In the genomic region with DNA sequence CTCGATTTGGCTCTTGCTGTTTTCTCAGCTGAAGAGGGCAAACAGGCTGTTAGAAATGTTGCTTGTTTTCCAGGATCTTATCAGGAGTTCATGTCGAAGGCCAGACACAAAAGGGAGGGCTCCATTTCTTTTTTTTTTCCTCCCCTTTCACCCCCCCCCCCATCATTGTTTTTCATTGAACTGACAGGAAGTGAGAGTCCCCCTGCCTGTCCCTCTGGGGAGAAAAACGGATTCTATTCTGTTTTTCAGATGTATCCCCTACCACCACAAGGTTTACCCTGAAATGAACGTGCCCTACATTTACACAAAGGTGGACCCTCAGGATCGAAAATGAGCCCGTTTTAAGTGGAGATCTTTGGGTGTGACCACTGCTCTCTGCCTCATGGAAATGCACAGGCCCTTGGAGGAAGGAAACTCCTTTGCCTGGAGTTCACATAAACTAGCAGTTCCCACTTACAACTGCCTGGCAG, we compare ENCODE assay signal across 10 mouse cellular contexts. TPM values are rescaled to one million over a fixed set of nuclear protein-coding genes. Genes with fewer than 3 reads are reported as not detected.
DNase-seq lines count a peak whose midpoint lies in the region; ATAC-seq and TF ChIP-seq lines count a peak whose summit lies in the region.
"Had no signal": no experiment of that assay in that cellular context is flagged by ENCODE, and none has a peak within 500 bp of the region (broad histone marks: within the 10 kb centered on the region; RNA-seq: fewer than 3 reads in every experiment).

No protein-coding gene starts in this region.

- H3K4me3 ChIP-seq in neural tube, embryonic 13.5 days, result no peak overlapping the region
- no peak overlapping the region for H3K4me3 ChIP-seq in heart, embryonic 10.5 days
- no peak overlapping the region for H3K4me3 ChIP-seq in liver, embryonic 13.5 days (replicated peaks)
- H3K4me3 ChIP-seq in stomach, postnatal 0 days (ENCODE audit: low read depth, low read length), result no peak overlapping the region
- H3K4me3 ChIP-seq in midbrain, embryonic 16.5 days (ENCODE audit: low read depth, low read length), result no peak overlapping the region
- H3K4me3 ChIP-seq: midbrain, embryonic 12.5 days had no signal

- H3K36me3 ChIP-seq in neural tube, embryonic 13.5 days, result no peaks in the 10 kb centered on the region
- no peaks in the 10 kb centered on the region for H3K36me3 ChIP-seq in heart, embryonic 10.5 days
- H3K36me3 ChIP-seq in liver, embryonic 13.5 days, result no peaks in the 10 kb centered on the region
- H3K36me3 ChIP-seq in stomach, postnatal 0 days (ENCODE audit: control insufficient read depth, insufficient read depth, low read length), result no peaks in the 10 kb centered on the region
- H3K36me3 ChIP-seq in midbrain, embryonic 16.5 days (ENCODE audit: control insufficient read depth, insufficient read depth, low read length), result no peaks in the 10 kb centered on the region
- H3K36me3 ChIP-seq: midbrain, embryonic 12.5 days had no signal

- TF ChIP-seq CTCF in stomach, postnatal 0 days (IDR thresholded peaks at IDR 0.05; ENCODE audit: low read depth), result no peak

- TF ChIP-seq EP300 in stomach, postnatal 0 days (optimal IDR thresholded peaks at IDR 0.05), result no peak

- no peak for ATAC-seq in neural tube, embryonic 13.5 days (ENCODE audit: low read depth)
- ATAC-seq in liver, embryonic 13.5 days (ENCODE audit: low read depth), result no peak
- no peak for ATAC-seq in stomach, postnatal 0 days (ENCODE audit: low FRiP score, low TSS enrichment)
- no peak for ATAC-seq in midbrain, embryonic 16.5 days
- ATAC-seq: hindbrain, postnatal 0 days had no signal

- peaks cover 12% of the 10 kb centered on the region; the same call in 1 of the 2 replicates for H3K4me1 ChIP-seq in neural tube, embryonic 13.5 days (replicated peaks)
- H3K4me1 ChIP-seq in heart, embryonic 10.5 days, result peaks cover 28% of the 10 kb centered on the region; the same call in 1 of the 2 replicates
- H3K4me1 ChIP-seq in liver, embryonic 13.5 days (replicated peaks), result peaks cover 26% of the 10 kb centered on the region
- H3K4me1 ChIP-seq in stomach, postnatal 0 days (replicated peaks; ENCODE audit: control insufficient read depth, insufficient read depth), result no peaks in the 10 kb centered on the region
- no peaks in the 10 kb centered on the region for H3K4me1 ChIP-seq in midbrain, embryonic 16.5 days (ENCODE audit: control insufficient read depth, insufficient read depth, low read length)
- H3K4me1 ChIP-seq: midbrain, embryonic 12.5 days had no signal

- 0 out of 2 replicates have a peak overlapping the region, but pooled peaks have one; percentile 15 for H3K27ac ChIP-seq in neural tube, embryonic 13.5 days (replicated peaks)
- peak overlapping the region; percentile 49 for H3K27ac ChIP-seq in heart, embryonic 10.5 days
- H3K27ac ChIP-seq in liver, embryonic 13.5 days, result peak overlapping the region; percentile 26; the same call in 1 of the 2 replicates
- 0 out of 2 replicates have a peak overlapping the region, but pooled peaks have one; percentile 24 for H3K27ac ChIP-seq in stomach, postnatal 0 days (replicated peaks)
- H3K27ac ChIP-seq in midbrain, embryonic 16.5 days (ENCODE audit: low read length), result no peak overlapping the region
- H3K27ac ChIP-seq: hindbrain, postnatal 0 days; midbrain, embryonic 12.5 days had no signal

- WGBS in neural tube, embryonic 13.5 days, result 75% methylated on average over 6 of the region's 6 CpGs
- WGBS in heart, embryonic 10.5 days, result 41% methylated on average over 6 of the region's 6 CpGs
- WGBS in liver, embryonic 13.5 days (ENCODE audit: insufficient replicate concordance), result 12% methylated on average over 6 of the region's 6 CpGs
- 35% methylated on average over 6 of the region's 6 CpGs for WGBS in stomach, postnatal 0 days
- WGBS in midbrain, embryonic 16.5 days, result 75% methylated on average over 6 of the region's 6 CpGs

- no peak for DNase-seq in neural tube, embryonic 10.5 days (ENCODE audit: extremely low spot score, low spot score)
- no peak for DNase-seq in heart, embryonic 10.5 days (ENCODE audit: low spot score)
- DNase-seq in liver, embryonic 13.5 days, result no peak
- no peak for DNase-seq in stomach, postnatal 0 days (ENCODE audit: low spot score)
- DNase-seq in left cerebral cortex, adult 11 months (ENCODE audit: low spot score), result no peak
- DNase-seq: right cerebral cortex, postnatal 4 days had no signal

- no peaks in the 10 kb centered on the region for H3K27me3 ChIP-seq in neural tube, embryonic 13.5 days
- no peaks in the 10 kb centered on the region for H3K27me3 ChIP-seq in heart, embryonic 10.5 days (ENCODE audit: insufficient read depth, poor library complexity, severe bottlenecking)
- no peaks in the 10 kb centered on the region for H3K27me3 ChIP-seq in liver, embryonic 13.5 days
- no peaks in the 10 kb centered on the region for H3K27me3 ChIP-seq in stomach, postnatal 0 days (ENCODE audit: control insufficient read depth, insufficient read depth, low read length)
- no peaks in the 10 kb centered on the region for H3K27me3 ChIP-seq in midbrain, embryonic 16.5 days (ENCODE audit: control insufficient read depth, insufficient read depth, low read depth, low read length)
- H3K27me3 ChIP-seq: midbrain, embryonic 12.5 days had no signal

- no peak overlapping the region for H3K9ac ChIP-seq in neural tube, embryonic 13.5 days
- H3K9ac ChIP-seq in liver, embryonic 13.5 days, result no peak overlapping the region
- H3K9ac ChIP-seq in stomach, postnatal 0 days (ENCODE audit: low read length), result no peak overlapping the region
- no peak overlapping the region for H3K9ac ChIP-seq in midbrain, embryonic 16.5 days (ENCODE audit: low read depth, low read length)
- H3K9ac ChIP-seq: midbrain, embryonic 12.5 days had no signal

- no peak overlapping the region for H3K4me2 ChIP-seq in neural tube, embryonic 13.5 days
- peak overlapping the region; percentile 37; the same call in 1 of the 2 replicates for H3K4me2 ChIP-seq in liver, embryonic 13.5 days
- H3K4me2 ChIP-seq in stomach, postnatal 0 days (replicated peaks; ENCODE audit: low read depth), result no peak overlapping the region
- no peak overlapping the region for H3K4me2 ChIP-seq in midbrain, embryonic 16.5 days (ENCODE audit: low read length)
- H3K4me2 ChIP-seq: midbrain, embryonic 12.5 days had no signal

- no peaks in the 10 kb centered on the region for H3K9me3 ChIP-seq in neural tube, embryonic 13.5 days
- no peaks in the 10 kb centered on the region for H3K9me3 ChIP-seq in heart, embryonic 10.5 days
- no peaks in the 10 kb centered on the region for H3K9me3 ChIP-seq in liver, embryonic 13.5 days (replicated peaks)
- no peaks in the 10 kb centered on the region for H3K9me3 ChIP-seq in stomach, postnatal 0 days (ENCODE audit: control insufficient read depth, low read length)
- no peaks in the 10 kb centered on the region for H3K9me3 ChIP-seq in midbrain, embryonic 16.5 days (replicated peaks; ENCODE audit: control insufficient read depth, low read length, poor library complexity, severe bottlenecking)
- H3K9me3 ChIP-seq: midbrain, embryonic 12.5 days had no signal

RNA-seq across cellular contexts. Expression of a gene that starts 25.6 kb away (rescaled TPM):
- polyA plus RNA-seq in neural tube, embryonic 13.5 days (2015; fragmentation: Nextera tagmentation; extraction: Ambion mirVana), result 15.1 and 18.3 TPM in 2 replicates
- polyA plus RNA-seq in heart, embryonic 10.5 days (2016; fragmentation: Nextera tagmentation; extraction: Ambion mirVana), result 23.6 and 25.9 TPM in 2 replicates
- polyA plus RNA-seq in liver, embryonic 13.5 days (2015; fragmentation: Nextera tagmentation; extraction: Ambion mirVana), result 4.2 and 4.7 TPM in 2 replicates
- polyA plus RNA-seq in stomach, postnatal 0 days (2015; fragmentation: Nextera tagmentation; extraction: Ambion mirVana), result 11.3 and 12.5 TPM in 2 replicates
- polyA plus RNA-seq in midbrain, embryonic 16.5 days (2015; fragmentation: Nextera tagmentation; extraction: Ambion mirVana), result 6.4 and 6.5 TPM in 2 replicates
